Mouse (Mus musculus) heart, adult 11 months (tissue): ENCODE results near the gene Nudt7.

Source experiments
- DNase-seq: peaks from one replicate; pipeline ENCODE4 v3.0.0; 2022

Gene Nudt7

GRCm38 (mm10) chr8:114133510-114134362 is at the start of gene Nudt7:
TSS of gene Nudt7 (plus strand) at chr8:114133557.
- peak; percentile 99 for DNase-seq

GRCm38 (mm10) chr8:114087932-114088331 is 45.4 kb upstream of the Nudt7 start:
- no peak for DNase-seq

- DNase-seq, result no peak
These were observed 42.6 kb upstream of the Nudt7 start for GRCm38 (mm10) chr8:114090736-114091135.

- DNase-seq, result no peak
These were observed 40.0 kb upstream of the Nudt7 start for GRCm38 (mm10) chr8:114093321-114093720.

GRCm38 (mm10) chr8:114094526-114094925 is 38.8 kb upstream of the Nudt7 start:
- DNase-seq, result no peak

GRCm38 (mm10) chr8:114100561-114101206 is 32.7 kb upstream of the Nudt7 start:
- DNase-seq, result no peak

- DNase-seq, result no peak
These were observed 30.0 kb upstream of the Nudt7 start for GRCm38 (mm10) chr8:114103401-114103800.

- no peak for DNase-seq
These were observed 27.4 kb upstream of the Nudt7 start for GRCm38 (mm10) chr8:114105971-114106370.

- peak; percentile 53 for DNase-seq
These were observed 23.8 kb upstream of the Nudt7 start for GRCm38 (mm10) chr8:114109365-114110140.

GRCm38 (mm10) chr8:114115076-114115475 is 18.3 kb upstream of the Nudt7 start:
- no peak for DNase-seq

- DNase-seq, result no peak
These were observed 17.3 kb upstream of the Nudt7 start for GRCm38 (mm10) chr8:114116049-114116448.

- DNase-seq, result no peak
These were observed 15.9 kb upstream of the Nudt7 start for GRCm38 (mm10) chr8:114117439-114117838.

GRCm38 (mm10) chr8:114121781-114122180 is 11.6 kb upstream of the Nudt7 start:
- peak; percentile 3 for DNase-seq

- DNase-seq, result peak; percentile 24
These were observed 9.7 kb upstream of the Nudt7 start for GRCm38 (mm10) chr8:114123611-114124010.

- DNase-seq, result peak; percentile 33
These were observed 9.1 kb upstream of the Nudt7 start for GRCm38 (mm10) chr8:114124084-114124750.

GRCm38 (mm10) chr8:114130838-114131237 is 2.5 kb upstream of the Nudt7 start:
- peak; percentile 59 for DNase-seq

- peak; percentile 71 for DNase-seq
These were observed 1.9 kb upstream of the Nudt7 start for GRCm38 (mm10) chr8:114131421-114131820.

GRCm38 (mm10) chr8:114133050-114133509 is 277 bp upstream of the Nudt7 start:
- no peak for DNase-seq

GRCm38 (mm10) chr8:114136750-114137149 is 3.4 kb downstream of the Nudt7 start:
- DNase-seq, result no peak

- peak; percentile 87 for DNase-seq
These were observed 3.8 kb downstream of the Nudt7 start for GRCm38 (mm10) chr8:114137181-114137580.

- no peak for DNase-seq
These were observed 7.1 kb downstream of the Nudt7 start for GRCm38 (mm10) chr8:114140437-114140836.

- DNase-seq, result no peak
These were observed 8.8 kb downstream of the Nudt7 start for GRCm38 (mm10) chr8:114142199-114142598.
